Mouse (Mus musculus) midbrain, embryonic 14.5 days (tissue): ENCODE data around the gene Zfp763. TPM values are rescaled to one million over a fixed set of nuclear protein-coding genes. Genes with fewer than 3 reads are reported as not detected.
"Not testable (repeated sequence)": the region's sequence is repeated elsewhere in the genome, so short reads cannot be mapped to it uniquely, and the experiment has no call there.

Experiments used
- ATAC-seq: fragments of 200-750 bp; cut with Nextera tagmentation; 2 replicates; pipeline ENCODE4 v1.8.0; 2017; ENCODE audit warnings: moderate number of reproducible peaks, moderate library complexity; ENCODE audit not compliant: low FRiP score, low TSS enrichment
- DNase-seq: peaks from one replicate; pipeline ENCODE4 v3.0.0-alpha.2; 2015
- H3K27ac ChIP-seq: fragments of 300-500 bp; sonication (generic); replicated peaks from 2 replicates; pipeline ENCODE4 v1.5.1; 2014; ENCODE audit warnings: mild to moderate bottlenecking, low read depth, low read length, moderate library complexity
- H3K27me3 ChIP-seq: fragments of 300-500 bp; sonication (generic); 2 replicates; pipeline ENCODE4 v1.6.1; 2014; ENCODE audit warnings: low read length, control low read depth, mixed read lengths; ENCODE audit not compliant: control insufficient read depth, insufficient read depth
- H3K36me3 ChIP-seq: fragments of 300-500 bp; sonication (generic); 2 replicates; pipeline ENCODE4 v1.6.1; 2014; ENCODE audit warnings: low read length, control low read depth; ENCODE audit not compliant: control insufficient read depth, insufficient read depth
- H3K4me1 ChIP-seq: fragments of 300-500 bp; sonication (generic); 2 replicates; pipeline ENCODE4 v1.6.1; 2014; ENCODE audit warnings: mild to moderate bottlenecking, antibody characterized with exemption, low read length, control low read depth; ENCODE audit not compliant: control insufficient read depth, insufficient read depth
- H3K4me2 ChIP-seq: fragments of 300-500 bp; sonication (generic); 2 replicates; pipeline ENCODE4 v1.6.1; 2014; ENCODE audit warnings: mild to moderate bottlenecking, low read length, moderate library complexity
- H3K4me3 ChIP-seq: fragments of 300-500 bp; sonication (generic); replicated peaks from 2 replicates; pipeline ENCODE4 v1.5.1; 2014; ENCODE audit warnings: low read depth, low read length
- H3K9ac ChIP-seq: fragments of 300-500 bp; sonication (generic); replicated peaks from 2 replicates; pipeline ENCODE4 v1.6.1; 2014; ENCODE audit warnings: mild to moderate bottlenecking, low read length, moderate library complexity
- H3K9me3 ChIP-seq: fragments of 300-500 bp; sonication (generic); 2 replicates; pipeline ENCODE4 v1.6.1; 2016; ENCODE audit warnings: low read length, control low read depth, mixed read lengths; ENCODE audit not compliant: control insufficient read depth
- WGBS: fragments of 180-500 bp; shearing (Covaris S2); extraction: QIAGEN DNeasy Blood & Tissue Kit; methylation state at CpG from one replicate; pipeline ENCODE4 v1.1.7; 2014; 5-methylcytosine and 5-hydroxymethylcytosine counted together
- polyA plus RNA-seq: library from polyadenylated mRNA; unstranded; fragments of >200 nt; fragmentation: Nextera tagmentation; extraction: Ambion mirVana; gene quantifications from 2 replicates; pipeline ENCODE4 v1.2.1, GENCODE M21; 2014

Zfp763 gene
- polyA plus RNA-seq: 30.1 and 35.7 TPM in 2 replicates

DNA sequence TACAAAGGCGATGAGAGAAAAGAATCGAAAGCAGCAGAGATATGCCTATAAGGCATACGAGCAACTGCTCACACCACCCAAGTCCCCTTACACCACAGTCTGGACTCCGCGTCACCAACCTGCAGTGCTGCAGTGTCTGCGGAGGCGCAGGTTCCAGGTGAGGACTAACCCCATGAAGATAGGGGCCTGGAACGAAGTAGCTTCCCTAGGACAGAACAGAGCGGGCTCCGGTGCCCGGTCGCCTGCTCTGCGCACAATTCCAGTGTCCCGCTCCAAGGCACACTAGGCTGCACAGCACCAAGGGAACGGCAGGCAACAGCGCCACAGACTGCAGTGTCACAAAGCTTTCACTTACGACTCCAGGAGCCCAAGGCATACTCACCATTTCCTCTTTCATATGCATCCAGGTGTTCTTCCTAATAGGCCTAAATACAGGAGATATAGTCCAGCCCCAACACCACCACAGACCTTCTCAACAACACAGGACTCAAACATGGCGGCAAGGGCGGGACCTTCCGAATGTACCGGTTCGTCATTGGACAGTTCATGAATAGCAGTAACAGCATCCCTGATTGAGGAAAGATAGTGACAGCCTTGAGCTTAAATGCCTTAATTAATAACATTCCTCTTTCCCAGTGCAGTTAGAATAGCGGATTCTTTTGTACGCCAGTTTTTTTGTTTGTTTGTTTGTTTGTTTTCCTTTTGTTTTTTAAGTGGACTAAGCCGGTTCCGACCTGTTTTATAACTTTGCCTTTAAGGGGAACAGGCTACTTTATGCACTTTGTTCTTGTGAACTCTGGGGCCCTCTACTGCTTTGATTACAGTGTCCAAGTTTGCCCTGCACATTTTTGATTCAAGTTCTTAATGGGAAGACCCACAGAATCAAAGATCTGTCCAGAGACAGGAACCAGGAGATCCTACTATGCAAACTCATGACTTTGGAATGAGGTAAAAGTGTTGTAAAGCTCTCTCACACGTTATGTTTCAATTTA, at the start of gene Zfp763:
Gene Zfp763 (minus strand): TSS at position 503 of the 992 bp plus-strand sequence.
- H3K9me3 ChIP-seq: no peaks in the 10 kb centered on the region
- 0 out of 2 replicates have a peak, but pooled peaks cover 8% of the 10 kb centered on the region for H3K4me1 ChIP-seq
- ATAC-seq: peak; percentile 95
- H3K27me3 ChIP-seq: no peaks in the 10 kb centered on the region
- DNase-seq: peak; percentile 93
- 3% methylated on average over 27 of the region's 27 CpGs for WGBS
- peak within 1 kb of the TSS; percentile 67 for H3K4me2 ChIP-seq
- H3K4me3 ChIP-seq: peak within 1 kb of the TSS; percentile 86
- H3K36me3 ChIP-seq: no peaks in the 10 kb centered on the region
- H3K9ac ChIP-seq: peak within 1 kb of the TSS; percentile 84
- H3K27ac ChIP-seq: peak within 1 kb of the TSS; percentile 87

DNA sequence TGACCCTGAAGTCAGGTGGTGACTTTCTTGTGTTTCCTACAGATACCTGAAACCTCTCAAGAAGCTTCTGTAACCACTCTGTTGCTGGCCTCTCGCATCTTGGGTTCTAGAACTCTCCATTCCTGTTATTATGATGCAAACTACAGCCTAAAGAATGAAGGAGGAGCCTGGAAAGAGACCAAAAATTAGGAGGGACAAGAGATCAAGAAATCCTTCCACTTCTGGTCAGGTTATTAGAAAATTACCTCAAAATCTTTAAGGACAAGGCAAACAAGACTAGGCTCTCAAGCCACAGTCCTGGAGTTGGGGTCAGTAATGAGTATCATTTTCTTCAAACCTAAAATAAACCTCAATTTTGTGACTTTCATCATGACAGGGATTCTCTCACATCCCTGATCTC, 34.8 kb upstream of the Zfp763 start, which contains the start of gene 4921501E09Rik:
Gene 4921501E09Rik (minus strand): TSS at position 101 of the 400 bp plus-strand sequence.
- Histone ChIP-seq H3K4me3 (no peak within 1 kb of the TSS), H3K27ac (no peak within 1 kb of the TSS), H3K27me3 (no peaks in the 10 kb centered on the region), H3K4me2 (no peak within 1 kb of the TSS), H3K36me3 (no peaks in the 10 kb centered on the region), H3K9ac (no peak within 1 kb of the TSS), H3K9me3 (no peaks in the 10 kb centered on the region), H3K4me1 (no peaks in the 10 kb centered on the region)
- DNase-seq (no peak), ATAC-seq (no peak)
- WGBS: 51% methylated on average over 1 of the region's 1 CpGs

DNA sequence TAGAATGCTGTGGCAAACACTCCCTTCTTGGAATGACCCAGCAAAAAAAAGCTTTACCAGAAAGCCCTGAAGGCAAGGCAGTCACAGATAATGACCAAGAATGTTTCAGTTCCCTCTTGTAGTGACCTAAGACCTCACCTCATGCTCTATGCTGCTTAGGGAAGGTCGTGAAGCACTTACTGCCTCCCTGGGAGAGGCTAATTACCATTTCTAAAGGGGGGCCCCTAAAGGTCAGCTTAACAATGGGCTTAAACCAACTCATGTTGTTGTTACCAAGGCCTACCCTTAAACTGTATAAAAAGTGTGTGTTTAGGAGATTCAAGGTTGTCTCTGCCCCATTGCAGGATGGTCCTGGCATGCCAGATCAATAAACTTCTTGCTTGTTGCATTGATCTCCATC, 29.8 kb upstream of the Zfp763 start:
- Histone ChIP-seq H3K4me2 (no peak overlapping the region), H3K9ac (no peak overlapping the region), H3K27ac (no peak overlapping the region), H3K36me3 (no peaks in the 10 kb centered on the region), H3K4me3 (no peak overlapping the region), H3K27me3 (no peaks in the 10 kb centered on the region), H3K9me3 (no peaks in the 10 kb centered on the region), H3K4me1 (no peaks in the 10 kb centered on the region)
- DNase-seq (no peak), ATAC-seq (no peak)
- WGBS: 0% methylated on average over 1 of the region's 1 CpGs

DNA sequence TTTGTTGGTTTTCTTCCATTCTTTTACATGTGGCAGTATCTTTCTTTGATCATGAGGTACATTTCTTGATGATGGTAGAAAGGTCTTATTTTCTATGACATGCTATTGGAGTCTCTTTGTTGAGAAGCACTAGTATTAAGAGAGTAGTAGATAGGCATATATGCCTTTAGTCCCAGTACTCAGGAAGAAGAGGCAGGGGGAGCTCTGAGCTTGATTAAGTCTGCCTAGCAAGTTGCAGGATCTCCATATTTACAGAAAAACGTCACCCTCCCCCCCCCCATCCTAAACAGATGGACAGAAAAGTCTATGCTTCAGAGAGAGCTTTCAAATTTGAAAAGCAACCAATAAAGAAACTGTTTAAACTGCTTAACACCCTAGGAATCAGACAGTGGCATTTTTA, 25.6 kb upstream of the Zfp763 start:
- Histone ChIP-seq H3K27me3 (no peaks in the 10 kb centered on the region), H3K4me2 (no peak overlapping the region), H3K9me3 (no peaks in the 10 kb centered on the region), H3K4me1 (no peaks in the 10 kb centered on the region), H3K27ac (no peak overlapping the region), H3K4me3 (no peak overlapping the region), H3K9ac (no peak overlapping the region), H3K36me3 (no peaks in the 10 kb centered on the region)
- WGBS: 6% methylated on average over 1 of the region's 1 CpGs
- ATAC-seq (no peak), DNase-seq (no peak)

DNA sequence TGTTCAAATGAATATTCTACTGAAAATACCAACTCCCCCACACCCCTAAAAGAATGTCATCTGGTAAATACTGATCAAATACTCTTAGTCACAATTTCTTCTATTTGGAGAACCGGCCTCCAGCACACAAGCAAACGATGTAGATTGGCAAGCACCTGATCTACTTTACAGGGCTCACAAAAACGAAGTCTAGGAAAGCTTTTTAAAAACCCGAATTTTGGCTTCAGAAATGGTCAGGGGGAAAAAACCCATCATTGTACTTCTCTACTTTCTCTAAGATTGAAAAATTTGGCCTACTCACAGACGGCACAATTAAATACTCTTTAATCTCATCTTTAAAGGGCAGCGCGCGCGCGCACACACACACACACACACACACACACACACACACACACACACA, 826 bp downstream of the Zfp763 start:
- peak; percentile 27 for DNase-seq
- WGBS: 10% methylated on average over 10 of the region's 10 CpGs

DNA sequence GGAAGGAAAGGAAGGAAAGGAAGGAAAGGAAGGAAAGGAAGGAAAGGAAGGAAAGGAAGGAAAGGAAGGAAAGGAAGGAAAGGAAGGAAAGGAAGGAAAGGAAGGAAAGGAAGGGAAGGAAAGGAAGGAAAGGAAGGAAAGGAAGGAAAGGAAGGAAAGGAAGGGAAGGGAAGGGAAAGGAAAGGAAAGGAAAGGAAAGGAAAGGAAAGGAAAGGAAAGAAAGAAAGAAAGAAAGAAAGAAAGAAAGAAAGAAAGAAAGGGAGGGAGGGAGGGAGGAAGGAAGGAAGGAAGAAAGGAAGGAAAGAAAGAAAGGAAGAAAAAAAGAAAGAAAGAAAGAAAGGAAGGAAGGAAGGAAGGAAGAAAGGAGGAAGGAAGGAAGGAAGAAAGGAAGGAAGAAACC, 12.8 kb downstream of the Zfp763 start:
- H3K9me3 ChIP-seq: peaks cover 80% of the 10 kb centered on the region
- not testable (repeated sequence) for H3K27me3 ChIP-seq, ATAC-seq, H3K4me2 ChIP-seq, H3K4me3 ChIP-seq, H3K9ac ChIP-seq, H3K4me1 ChIP-seq, H3K27ac ChIP-seq, DNase-seq
- H3K36me3 ChIP-seq: peaks cover 66% of the 10 kb centered on the region

More for the DNA sequence above, 826 bp downstream of the Zfp763 start:
- 0 out of 2 replicates have a peak, but pooled peaks cover 8% of the 10 kb centered on the region for H3K4me1 ChIP-seq
- no peak overlapping the region for H3K27ac ChIP-seq
- H3K9me3 ChIP-seq: no peaks in the 10 kb centered on the region
- peak overlapping the region; percentile 86 for H3K4me3 ChIP-seq
- peak overlapping the region; percentile 67 for H3K4me2 ChIP-seq
- H3K36me3 ChIP-seq: no peaks in the 10 kb centered on the region
- peak overlapping the region; percentile 84 for H3K9ac ChIP-seq
- no peaks in the 10 kb centered on the region for H3K27me3 ChIP-seq
- ATAC-seq: no peak

DNA sequence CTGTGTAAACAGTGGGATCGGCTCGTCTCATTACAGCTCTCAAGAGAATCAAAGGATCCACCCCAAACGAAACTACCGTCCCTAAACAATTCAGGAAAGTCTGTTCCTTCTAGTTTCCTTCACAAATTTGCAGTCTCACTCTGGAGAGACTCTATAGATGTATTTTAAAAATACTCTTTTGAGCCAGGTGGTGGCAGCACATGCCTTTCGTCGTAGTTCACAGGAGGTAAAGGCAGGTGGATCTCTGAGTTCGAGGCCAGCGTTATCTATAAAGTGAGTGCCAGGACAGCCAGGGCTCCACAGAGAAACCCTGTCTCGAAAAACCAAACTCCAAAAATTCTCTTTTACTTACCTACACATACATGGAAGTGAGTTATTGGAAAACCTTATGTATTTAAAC, 24.9 kb downstream of the Zfp763 start:
- Histone ChIP-seq H3K4me2 (no peak overlapping the region), H3K4me1 (no peaks in the 10 kb centered on the region), H3K9ac (no peak overlapping the region), H3K27ac (no peak overlapping the region), H3K9me3 (peaks cover 7% of the 10 kb centered on the region; the same call in 1 of the 2 replicates), H3K27me3 (no peaks in the 10 kb centered on the region), H3K36me3 (peaks cover 25% of the 10 kb centered on the region), H3K4me3 (no peak overlapping the region)
- WGBS: 54% methylated on average over 9 of the region's 9 CpGs
- DNase-seq (no peak), ATAC-seq (no peak)

DNA sequence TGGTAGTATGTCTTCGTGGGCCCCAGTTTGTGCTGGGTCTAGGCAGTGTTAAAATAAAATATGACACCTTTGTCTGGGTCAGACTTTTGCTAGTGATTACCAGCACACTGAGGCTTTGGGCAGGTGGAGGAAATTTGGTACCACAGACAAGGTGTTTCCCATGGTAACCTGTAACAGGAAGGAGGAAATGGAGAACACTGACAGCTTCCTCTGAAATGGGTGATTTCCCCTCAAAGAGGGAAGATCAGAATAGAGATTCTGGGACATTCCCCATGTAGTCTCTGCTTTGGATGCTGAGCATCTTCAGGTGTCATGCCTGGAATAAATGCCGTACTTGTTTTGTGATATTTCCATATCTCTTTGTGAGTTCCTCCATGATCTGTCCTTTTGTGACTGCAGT, 34.7 kb downstream of the Zfp763 start:
- H3K9me3 ChIP-seq: peaks cover 6% of the 10 kb centered on the region; the same call in 1 of the 2 replicates
- no peak overlapping the region for H3K4me2 ChIP-seq
- H3K36me3 ChIP-seq: peaks cover 41% of the 10 kb centered on the region
- 90% methylated on average over 2 of the region's 2 CpGs for WGBS
- DNase-seq (no peak), ATAC-seq (no peak)
- no peaks in the 10 kb centered on the region for H3K27me3 ChIP-seq
- no peak overlapping the region for H3K27ac ChIP-seq
- H3K9ac ChIP-seq: no peak overlapping the region
- no peak overlapping the region for H3K4me3 ChIP-seq
- H3K4me1 ChIP-seq: peaks cover 10% of the 10 kb centered on the region
